Mouse (Mus musculus) spleen, adult 2 months (tissue): ENCODE measurements around the gene Cgn. TPM values are rescaled to one million over a fixed set of nuclear protein-coding genes. Genes with fewer than 3 reads are reported as not detected.
"Not testable (repeated sequence)": the region's sequence is repeated elsewhere in the genome, so short reads cannot be mapped to it uniquely, and the experiment has no call there.

Experiments
- DNase-seq, 2 experiments: peaks; one replicate each; pipeline versions ENCODE4 v3.0.0 to v3.0.0-alpha.2; 2012 to 2021; ENCODE audit warnings: low spot score in 2 of 2, low read depth in 1 of 2
- H3K27ac ChIP-seq: fragments of 200-500 bp; 2 replicates; pipeline ENCODE4 v1.5.1; 2012; ENCODE audit warnings: low read length, inconsistent platforms; ENCODE audit not compliant: insufficient read depth
- H3K27me3 ChIP-seq: fragments of 200-500 bp; 2 replicates; pipeline ENCODE4 v1.6.1; 2012; ENCODE audit warnings: mild to moderate bottlenecking, moderate library complexity, low read length, inconsistent platforms; ENCODE audit not compliant: control insufficient read depth, insufficient read depth
- H3K36me3 ChIP-seq: fragments of 200-500 bp; 2 replicates; pipeline ENCODE4 v1.6.1; 2012; ENCODE audit warnings: mild to moderate bottlenecking, low read length, inconsistent platforms; ENCODE audit not compliant: control insufficient read depth, insufficient read depth
- H3K4me1 ChIP-seq: fragments of 200-500 bp; 2 replicates; pipeline ENCODE4 v1.6.1; 2011; ENCODE audit warnings: inconsistent platforms; ENCODE audit not compliant: control insufficient read depth, insufficient read depth, insufficient read length
- H3K4me3 ChIP-seq: fragments of 200-500 bp; 2 replicates; pipeline ENCODE4 v1.5.1; 2011; ENCODE audit warnings: mild to moderate bottlenecking, inconsistent platforms; ENCODE audit not compliant: insufficient read depth, insufficient read length; ENCODE audit errors: extremely low read depth
- CTCF ChIP-seq: fragments of 200-500 bp; IDR thresholded peaks from 2 replicates; pipeline ENCODE4 v1.5.1; 2011; ENCODE audit warnings: mild to moderate bottlenecking, inconsistent platforms; ENCODE audit not compliant: insufficient read depth, insufficient read length, insufficient replicate concordance; ENCODE audit errors: extremely low read depth
- POLR2A ChIP-seq: fragments of 200-500 bp; IDR thresholded peaks from 2 replicates; pipeline ENCODE4 v1.6.1; 2011; ENCODE audit warnings: low read depth, low read length, inconsistent platforms
- WGBS: fragments of 180-500 bp; shearing (Covaris S2); methylation state at CpG from one replicate; pipeline ENCODE4 v1.1.7; 2018; 5-methylcytosine and 5-hydroxymethylcytosine counted together
- polyA plus RNA-seq: library from polyadenylated mRNA; depleted of rRNA; stranded (reverse); fragments of >200 nt; gene quantifications from 2 replicates; pipeline ENCODE4 v1.2.3, GENCODE M21; 2012

Gene Cgn
- polyA plus RNA-seq, 1 experiment: 0.11 TPM

DNA sequence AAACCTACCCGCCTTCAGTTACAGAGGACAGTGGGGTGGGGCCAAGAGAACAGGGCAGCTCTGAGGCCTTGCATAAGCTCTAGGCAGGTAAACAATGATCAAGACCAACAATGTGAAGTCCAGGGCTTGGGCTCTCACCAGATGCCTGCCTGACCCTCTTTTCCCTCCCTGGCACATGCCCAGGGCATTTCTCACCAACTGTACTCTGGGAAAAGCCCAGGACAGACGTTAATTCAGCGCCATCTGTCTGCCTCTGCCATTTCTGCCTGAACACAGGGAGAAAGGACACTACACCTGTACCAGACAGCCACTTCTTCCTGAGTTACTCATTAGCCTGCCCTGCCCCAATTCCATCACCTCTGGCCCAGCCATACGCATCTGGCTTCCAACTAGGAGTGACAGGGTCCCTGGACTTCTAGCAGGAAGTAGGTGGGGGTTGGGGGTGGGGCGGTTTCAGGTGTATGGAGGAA, 2.8 kb downstream of the Cgn start:
- H3K4me1 ChIP-seq: peaks cover 6% of the 10 kb centered on the region; the same call in 1 of the 2 replicates
- DNase-seq: no peak
- WGBS: 78% methylated on average over 5 of the region's 5 CpGs
- no peak overlapping the region for H3K4me3 ChIP-seq
- H3K27me3 ChIP-seq: peaks cover 8% of the 10 kb centered on the region
- TF ChIP-seq CTCF: no peak
- no peak for TF ChIP-seq POLR2A
- no peaks in the 10 kb centered on the region for H3K36me3 ChIP-seq
- no peak overlapping the region for H3K27ac ChIP-seq

DNA sequence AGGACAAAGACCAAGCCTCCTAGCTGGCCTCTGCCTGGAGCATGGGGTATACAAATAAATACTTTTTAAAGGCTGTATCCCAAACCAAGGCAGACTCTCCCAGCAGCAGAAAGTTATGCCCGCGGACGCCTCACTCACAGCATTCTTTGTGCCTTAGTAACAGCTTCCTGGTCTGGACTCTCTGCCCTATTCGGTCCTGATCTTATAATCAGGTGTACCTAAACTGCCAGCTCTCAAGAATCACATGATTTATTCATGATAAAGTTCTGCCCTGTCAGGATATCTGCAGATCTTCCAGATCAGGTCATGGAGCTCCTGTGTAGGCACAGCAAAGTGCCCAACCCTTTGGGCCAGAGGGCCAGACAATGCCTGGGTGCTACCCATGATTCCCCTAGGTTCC, 3.4 kb downstream of the Cgn start:
- H3K36me3 ChIP-seq: no peaks in the 10 kb centered on the region
- 82% methylated on average over 4 of the region's 4 CpGs for WGBS
- peaks cover 8% of the 10 kb centered on the region for H3K27me3 ChIP-seq
- peaks cover 6% of the 10 kb centered on the region; the same call in 1 of the 2 replicates for H3K4me1 ChIP-seq
- DNase-seq: no peak
- no peak overlapping the region for H3K4me3 ChIP-seq
- TF ChIP-seq POLR2A (no peak), CTCF (no peak)
- no peak overlapping the region for H3K27ac ChIP-seq

DNA sequence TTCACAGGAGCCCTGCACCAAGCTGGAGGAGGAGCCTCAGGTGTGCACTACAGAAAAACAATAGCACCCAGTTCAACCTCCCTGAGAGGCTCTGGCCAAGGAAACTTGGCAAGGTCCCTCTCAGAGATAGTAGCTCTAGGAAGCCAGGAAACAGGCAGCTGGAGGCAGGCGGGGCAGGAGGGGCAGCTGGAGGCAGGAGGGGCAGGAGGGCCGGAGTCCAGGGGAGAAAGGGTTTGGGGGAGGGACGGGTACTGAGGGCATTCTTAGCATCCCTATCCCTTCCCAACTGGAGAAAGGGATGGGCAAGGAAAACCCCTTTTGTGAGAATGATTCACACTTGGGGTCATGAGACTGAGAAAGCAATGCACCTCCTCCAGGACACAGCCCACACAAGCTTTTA, 4.9 kb downstream of the Cgn start:
- DNase-seq: no peak
- no peak overlapping the region for H3K27ac ChIP-seq
- H3K4me1 ChIP-seq: peaks cover 6% of the 10 kb centered on the region; the same call in 1 of the 2 replicates
- peaks cover 2% of the 10 kb centered on the region; the same call in 1 of the 2 replicates for H3K27me3 ChIP-seq
- TF ChIP-seq POLR2A: no peak
- TF ChIP-seq CTCF: no peak
- WGBS: 67% methylated on average over 3 of the region's 3 CpGs
- H3K4me3 ChIP-seq: no peak overlapping the region
- no peaks in the 10 kb centered on the region for H3K36me3 ChIP-seq

DNA sequence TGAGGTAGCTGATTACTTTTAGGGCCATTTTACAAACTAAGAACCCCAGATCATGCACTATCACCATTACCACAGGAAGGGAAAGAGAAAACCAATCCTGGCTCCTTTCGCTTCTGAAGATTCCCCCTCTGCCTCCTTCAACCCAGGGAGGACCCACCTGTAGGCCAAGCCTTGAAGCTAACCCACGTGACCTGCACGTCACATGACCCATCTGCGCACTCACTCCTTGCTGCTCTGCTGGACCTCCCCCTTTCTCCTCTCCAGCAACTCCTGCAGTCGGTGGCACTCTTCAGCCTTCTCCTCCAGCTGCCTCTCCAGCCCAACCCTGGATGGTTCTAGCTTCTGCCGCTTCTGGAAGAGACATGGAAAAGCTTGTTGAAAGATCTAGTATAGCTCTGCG, 10.4 kb downstream of the Cgn start:
- no peak for DNase-seq
- Histone ChIP-seq H3K27me3 (no peaks in the 10 kb centered on the region), H3K4me3 (no peak overlapping the region), H3K36me3 (no peaks in the 10 kb centered on the region), H3K27ac (no peak overlapping the region), H3K4me1 (no peaks in the 10 kb centered on the region)
- WGBS: 80% methylated on average over 7 of the region's 7 CpGs
- no peak for TF ChIP-seq CTCF
- TF ChIP-seq POLR2A: no peak

DNA sequence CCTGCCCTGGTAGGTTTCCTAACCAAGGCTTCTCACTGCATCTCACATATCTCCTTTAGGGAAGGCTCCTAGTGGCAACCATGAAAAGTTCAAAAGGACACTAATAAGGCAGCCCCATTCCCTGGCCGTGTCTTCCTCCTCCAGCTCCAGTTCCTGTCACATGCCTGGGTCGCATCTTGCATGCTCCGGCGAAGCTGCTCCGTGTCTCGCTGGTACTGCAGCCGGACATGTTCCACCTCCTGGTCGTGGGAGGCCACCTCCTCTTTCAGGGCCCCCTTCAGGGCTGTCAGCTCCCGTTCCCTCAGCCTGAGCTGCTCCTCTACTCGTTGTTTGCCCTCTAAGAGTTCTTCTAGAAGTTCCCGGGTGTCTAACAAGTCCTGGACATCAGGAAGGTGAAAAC, 12.3 kb downstream of the Cgn start:
- 80% methylated on average over 11 of the region's 11 CpGs for WGBS
- peak in 1 of 2 experiments; percentile 59 for DNase-seq
- H3K4me1 ChIP-seq: no peaks in the 10 kb centered on the region
- no peak overlapping the region for H3K27ac ChIP-seq
- TF ChIP-seq CTCF (no peak), POLR2A (no peak)
- no peaks in the 10 kb centered on the region for H3K36me3 ChIP-seq
- no peak overlapping the region for H3K4me3 ChIP-seq
- H3K27me3 ChIP-seq: no peaks in the 10 kb centered on the region

DNA sequence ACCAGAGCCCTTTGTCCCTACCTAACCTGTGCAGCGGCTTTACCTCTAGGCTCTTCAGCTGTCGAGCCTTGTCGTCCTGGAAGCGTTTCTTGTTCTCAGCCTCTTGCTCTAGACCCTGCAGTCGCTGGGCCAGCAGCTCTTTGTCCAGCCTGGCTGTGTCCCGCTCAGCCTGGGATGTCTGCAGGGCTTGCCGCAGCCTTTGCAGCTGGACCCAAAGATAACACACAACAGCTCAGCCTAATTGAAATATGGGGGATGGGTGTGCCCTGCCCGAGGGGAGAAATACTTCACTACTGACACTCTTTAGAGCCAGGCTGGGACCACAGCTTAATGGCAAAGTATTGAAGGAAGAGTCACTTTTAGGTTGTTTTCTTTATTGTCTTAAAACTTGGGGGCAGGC, 20.8 kb downstream of the Cgn start:
- DNase-seq, H3K27ac ChIP-seq, H3K4me1 ChIP-seq, H3K36me3 ChIP-seq, H3K4me3 ChIP-seq, H3K27me3 ChIP-seq: not testable (repeated sequence)
- 72% methylated on average over 8 of the region's 8 CpGs for WGBS

DNA sequence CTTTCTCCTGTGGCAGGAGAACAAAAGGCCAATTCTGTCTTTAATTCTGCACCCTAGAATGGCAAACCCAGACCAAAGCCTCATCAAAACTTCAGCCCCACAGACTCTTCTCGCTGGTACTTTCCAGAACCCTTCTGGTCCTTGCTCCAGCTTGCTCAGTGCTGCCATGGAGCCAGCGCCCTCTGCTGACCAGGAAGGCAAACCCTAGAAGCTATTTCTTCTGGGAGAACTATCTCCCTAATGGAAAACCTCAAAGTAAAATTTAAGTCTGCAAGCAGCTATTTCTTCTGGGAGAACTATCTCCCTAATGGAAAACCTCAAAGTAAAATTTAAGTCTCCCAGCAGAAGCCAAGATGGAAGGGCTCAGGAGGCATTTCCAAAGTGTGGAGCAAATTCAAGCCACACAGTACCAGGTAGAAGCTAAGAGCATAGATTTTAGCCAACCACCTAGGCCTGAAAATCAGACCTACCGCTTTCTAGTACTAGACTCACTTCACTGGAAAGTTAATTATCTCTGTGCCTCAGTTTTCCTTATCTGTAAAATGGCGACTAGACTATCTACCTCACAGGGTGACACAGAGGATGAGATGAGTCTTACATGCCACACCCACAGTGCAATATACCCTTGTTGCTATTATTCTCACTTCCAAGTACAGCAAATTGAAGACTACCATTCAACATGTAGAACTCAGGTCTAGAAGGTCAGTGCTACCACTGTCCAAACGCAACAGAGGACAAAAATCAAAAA, 21.6 kb downstream of the Cgn start:
- H3K36me3 ChIP-seq, DNase-seq, H3K4me3 ChIP-seq, H3K4me1 ChIP-seq, H3K27me3 ChIP-seq, H3K27ac ChIP-seq: not testable (repeated sequence)
- 52% methylated on average over 5 of the region's 5 CpGs for WGBS

DNA sequence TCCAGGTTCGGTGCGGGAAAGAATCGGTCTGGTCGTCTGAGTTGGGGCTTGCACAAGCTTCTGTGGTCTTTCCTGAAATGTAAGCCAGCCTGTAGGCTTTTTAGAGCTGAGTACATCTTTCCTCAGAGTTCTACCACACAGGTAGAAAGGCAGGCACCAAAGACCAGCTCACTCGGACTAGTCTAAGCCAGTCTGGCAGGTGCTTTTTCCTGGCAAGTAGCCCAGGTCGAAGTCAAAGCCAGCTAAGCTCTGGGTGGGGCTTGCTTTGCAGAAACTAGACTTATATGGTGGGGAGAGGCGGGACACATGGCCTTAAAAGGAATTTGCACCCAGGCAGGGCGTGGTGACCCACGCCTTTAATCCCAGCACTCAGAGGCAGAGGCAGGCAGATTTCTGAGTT, 27.9 kb downstream of the Cgn start:
- not testable (repeated sequence) for H3K27ac ChIP-seq, DNase-seq, H3K4me3 ChIP-seq, H3K4me1 ChIP-seq, H3K36me3 ChIP-seq, H3K27me3 ChIP-seq
- 42% methylated on average over 4 of the region's 9 CpGs for WGBS

DNA sequence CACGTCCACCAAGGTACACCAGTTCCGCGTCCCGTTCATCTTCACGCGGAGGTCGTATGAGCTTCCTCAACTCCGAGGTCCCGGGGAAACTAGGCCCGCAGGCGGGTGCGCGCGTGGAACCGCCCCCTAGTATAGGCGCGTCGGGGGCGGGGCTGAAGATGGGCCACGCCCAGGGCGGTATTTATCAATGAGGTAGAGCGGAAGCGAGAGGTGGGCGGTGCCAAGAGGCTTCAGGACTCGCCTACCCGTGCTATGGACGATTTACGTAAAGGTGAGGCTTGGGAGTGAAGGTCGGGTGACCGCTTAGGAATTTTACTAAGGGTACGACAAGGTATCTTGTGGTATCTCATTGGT, 28.3 kb downstream of the Cgn start:
- not testable (repeated sequence) for H3K36me3 ChIP-seq, H3K27ac ChIP-seq, H3K4me3 ChIP-seq, H3K27me3 ChIP-seq, H3K4me1 ChIP-seq
- WGBS: under 1% methylated on average over 16 of the region's 31 CpGs
- DNase-seq: peak in 1 of 2 experiments; percentile 37

DNA sequence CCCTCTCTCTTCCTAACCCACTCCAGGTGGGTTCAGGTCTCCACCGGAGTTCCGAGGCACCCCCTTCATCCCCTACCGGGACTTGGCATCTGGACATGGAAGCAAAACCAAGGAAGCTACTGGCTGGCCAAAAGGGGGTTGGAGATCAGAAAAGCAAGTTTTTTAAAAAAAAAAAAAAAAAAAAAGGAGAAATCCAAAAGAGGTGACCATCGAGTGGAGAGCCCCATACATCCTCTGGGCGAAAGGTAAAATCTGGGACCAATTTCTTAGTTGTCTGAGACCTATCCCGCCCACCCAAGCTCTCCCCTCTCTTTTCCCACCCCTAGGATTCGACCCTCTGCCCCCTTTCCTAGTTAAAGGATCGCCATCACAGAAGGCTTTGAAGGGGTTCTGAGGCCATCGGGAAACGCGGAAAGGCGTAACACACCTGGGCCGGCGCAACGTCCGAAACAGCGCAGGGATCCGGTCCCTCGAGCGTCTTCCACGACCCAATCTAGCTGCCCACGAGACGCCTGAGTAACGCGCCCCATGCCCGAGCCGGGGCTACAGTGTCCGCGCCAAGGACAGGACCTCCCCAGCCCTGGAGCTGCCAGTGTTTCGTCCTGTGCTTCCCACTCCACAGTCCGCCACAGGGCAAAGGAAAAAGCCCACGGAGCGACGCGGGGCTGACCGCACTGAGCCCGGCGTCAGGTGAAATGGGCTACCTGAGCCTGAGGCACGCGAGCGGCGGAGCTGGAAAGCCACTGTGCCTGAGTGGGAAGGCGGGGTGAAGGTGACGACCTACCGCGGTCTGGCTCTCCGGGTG, 28.8 kb downstream of the Cgn start:
- H3K27me3 ChIP-seq, DNase-seq, H3K27ac ChIP-seq, H3K4me1 ChIP-seq, H3K36me3 ChIP-seq: not testable (repeated sequence)
- WGBS: 13% methylated on average over 21 of the region's 47 CpGs
- peak overlapping the region; percentile 34 for H3K4me3 ChIP-seq
